Mouse (Mus musculus) C2C12 (cell line): Measurements from ENCODE around the gene Togaram2.

ENCODE experiments used
- CEBPB ChIP-seq: IDR thresholded peaks from one replicate; pipeline ENCODE4 v1.6.1; 2011; ENCODE audit warnings: low read depth, mild to moderate bottlenecking, control low read depth, moderate library complexity
- CTCF ChIP-seq: IDR thresholded peaks from one replicate; pipeline ENCODE4 v1.5.1; 2011; ENCODE audit not compliant: control insufficient read depth, insufficient read depth, insufficient read length
- FOSL1 ChIP-seq: IDR thresholded peaks from one replicate; pipeline ENCODE4 v1.8.0; 2011; ENCODE audit warnings: mild to moderate bottlenecking, low read length; ENCODE audit not compliant: poor library complexity, insufficient read depth, severe bottlenecking
- MAX ChIP-seq: IDR thresholded peaks from one replicate; pipeline ENCODE4 v1.6.1; 2011; ENCODE audit warnings: mild to moderate bottlenecking, control low read depth
- MYOD1 ChIP-seq: IDR thresholded peaks from one replicate; pipeline ENCODE4 v1.6.1; 2011; ENCODE audit warnings: low read depth; ENCODE audit not compliant: control insufficient read depth, insufficient read length
- MYOG ChIP-seq: IDR thresholded peaks from one replicate; pipeline ENCODE4 v1.6.1; 2011; ENCODE audit not compliant: control insufficient read depth, insufficient read length; ENCODE audit errors: extremely low read depth
- USF1 ChIP-seq: IDR thresholded peaks from one replicate; pipeline ENCODE4 v1.6.1; 2011; ENCODE audit warnings: low read depth, mild to moderate bottlenecking, control low read depth, moderate library complexity

GRCm38 (mm10) chr17:71778696-71779095 lies 105.6 kb downstream of the Togaram2 start:
- TF ChIP-seq FOSL1 (no peak), CTCF (no peak), MYOD1 (no peak), CEBPB (no peak), MAX (no peak), USF1 (no peak), MYOG (no peak)
